18 mouse cellular contexts compared by ENCODE assay signal in genomic region chr4:21793631-21794030, GRCm38 (mm10). TPM values are rescaled to one million over a fixed set of nuclear protein-coding genes. Genes with fewer than 3 reads are reported as not detected.
DNase-seq lines count a peak whose midpoint lies in the region; ATAC-seq and TF ChIP-seq lines count a peak whose summit lies in the region.
"Had no signal": no experiment of that assay in that cellular context is flagged by ENCODE, and none has a peak within 500 bp of the region (broad histone marks: within the 10 kb centered on the region; RNA-seq: fewer than 3 reads in every experiment).

No protein-coding gene starts in this region.

- H3K36me3 ChIP-seq in hindbrain, embryonic 16.5 days (ENCODE audit: control insufficient read depth, insufficient read depth, low read length) = peaks cover 3% of the 10 kb centered on the region; the same call in 1 of the 2 replicates
- H3K36me3 ChIP-seq in hindbrain, embryonic 12.5 days = peaks cover 29% of the 10 kb centered on the region
- H3K36me3 ChIP-seq in heart, adult 2 months (ENCODE audit: control insufficient read depth, insufficient read depth, low read length) = no peaks in the 10 kb centered on the region

- no peak for TF ChIP-seq POLR2A in heart, adult 2 months (IDR thresholded peaks at IDR 0.05; ENCODE audit: insufficient read depth, low read depth, low read length)

- no peak for TF ChIP-seq CTCF in layer of hippocampus, adult 2 months (conservative IDR thresholded peaks at IDR 0.05)
- TF ChIP-seq CTCF in heart, adult 2 months (IDR thresholded peaks at IDR 0.05) = no peak

- H3K9me3 ChIP-seq in hindbrain, embryonic 16.5 days (ENCODE audit: control insufficient read depth, low read length) = no peaks in the 10 kb centered on the region
- H3K9me3 ChIP-seq in hindbrain, embryonic 12.5 days (replicated peaks) = no peaks in the 10 kb centered on the region; the same call in 1 of the 2 replicates
- H3K9me3 ChIP-seq: heart, embryonic 15.5 days; lung, embryonic 15.5 days; midbrain, embryonic 15.5 days had no signal

- H3K4me2 ChIP-seq in hindbrain, embryonic 16.5 days (ENCODE audit: low read length) = no peak overlapping the region
- H3K4me2 ChIP-seq in hindbrain, embryonic 12.5 days (replicated peaks) = no peak overlapping the region
- H3K4me2 ChIP-seq: heart, embryonic 15.5 days; liver, embryonic 11.5 days; lung, embryonic 15.5 days; midbrain, embryonic 15.5 days had no signal

- intact Hi-C loops in heart, adult 2 months (cut with DNase I) = no loop called here
- intact Hi-C loops in left cerebral cortex, postnatal 36 days (cut with DNase I) = no loop called here

- no peak overlapping the region for H3K27ac ChIP-seq in hindbrain, embryonic 16.5 days (ENCODE audit: low read depth, low read length)
- H3K27ac ChIP-seq in hindbrain, embryonic 12.5 days = no peak overlapping the region
- H3K27ac ChIP-seq in layer of hippocampus, adult 2 months = peak overlapping the region; percentile 50
- no peak overlapping the region for H3K27ac ChIP-seq in heart, adult 2 months
- H3K27ac ChIP-seq: heart, embryonic 15.5 days; lung, embryonic 15.5 days; midbrain, embryonic 15.5 days had no signal

- H3K9ac ChIP-seq in hindbrain, embryonic 16.5 days (ENCODE audit: low read depth, low read length) = no peak overlapping the region
- H3K9ac ChIP-seq in hindbrain, embryonic 12.5 days = no peak overlapping the region
- H3K9ac ChIP-seq in heart, adult 2 months (ENCODE audit: low read depth, low read length) = no peak overlapping the region
- H3K9ac ChIP-seq: heart, embryonic 15.5 days; lung, embryonic 15.5 days; midbrain, embryonic 15.5 days had no signal

- H3K4me1 ChIP-seq in hindbrain, embryonic 16.5 days (ENCODE audit: control insufficient read depth, insufficient read depth, low read depth, low read length) = no peaks in the 10 kb centered on the region
- no peaks in the 10 kb centered on the region for H3K4me1 ChIP-seq in hindbrain, embryonic 12.5 days
- no peaks in the 10 kb centered on the region for H3K4me1 ChIP-seq in heart, adult 2 months (ENCODE audit: control insufficient read depth, insufficient read depth, low read length)
- H3K4me1 ChIP-seq: heart, embryonic 15.5 days; lung, embryonic 15.5 days; midbrain, embryonic 15.5 days had no signal

- no peak overlapping the region for H3K4me3 ChIP-seq in hindbrain, embryonic 16.5 days (ENCODE audit: low read length)
- H3K4me3 ChIP-seq in hindbrain, embryonic 12.5 days = no peak overlapping the region
- H3K4me3 ChIP-seq in layer of hippocampus, adult 2 months = no peak overlapping the region
- no peak overlapping the region for H3K4me3 ChIP-seq in heart, adult 2 months
- H3K4me3 ChIP-seq: heart, embryonic 15.5 days; lung, embryonic 15.5 days; midbrain, embryonic 15.5 days had no signal

- TF ChIP-seq EP300 in heart, adult 2 months (IDR thresholded peaks at IDR 0.05; ENCODE audit: insufficient read depth, low read depth, low read length) = no peak

- DNase-seq in cerebellum, postnatal 14 days = peak; percentile 55 to 65
- DNase-seq in cerebellum, adult 11 months = no peak
- peak; percentile 39 to 65 for DNase-seq in layer of hippocampus, adult 2 months (ENCODE audit: low spot score in 2 of 2)
- DNase-seq in retina, embryonic 14.5 days (ENCODE audit: low spot score) = peak; percentile 21
- no peak for DNase-seq in heart, adult 2 months
- no peak for DNase-seq in left cerebral cortex, postnatal 36 days (ENCODE audit: low spot score in 2 of 2)
- DNase-seq: adrenal gland, postnatal 25 days; embryo, embryonic 11 days; kidney, adult 8-10 months; kidney, postnatal 36 days; thymus, adult 2 months had no signal

- no peaks in the 10 kb centered on the region for H3K79me2 ChIP-seq in heart, adult 2 months (replicated peaks; ENCODE audit: control insufficient read depth, insufficient read depth, low read length)

- no peaks in the 10 kb centered on the region for H3K27me3 ChIP-seq in hindbrain, embryonic 16.5 days (replicated peaks; ENCODE audit: control insufficient read depth, insufficient read depth, low read length)
- H3K27me3 ChIP-seq in hindbrain, embryonic 12.5 days = no peaks in the 10 kb centered on the region
- no peaks in the 10 kb centered on the region for H3K27me3 ChIP-seq in heart, adult 2 months (ENCODE audit: control insufficient read depth, insufficient read depth, low read length)
- H3K27me3 ChIP-seq: heart, embryonic 15.5 days; lung, embryonic 15.5 days; midbrain, embryonic 15.5 days had no signal

- peak; percentile 83 for ATAC-seq in hindbrain, embryonic 16.5 days
- no peak for ATAC-seq in hindbrain, embryonic 12.5 days (ENCODE audit: low FRiP score)
- ATAC-seq: activated CD4-positive, CD25-positive, alpha-beta regulatory T cell, adult 4 months; midbrain, embryonic 15.5 days had no signal

- 40% methylated on average over 3 of the region's 3 CpGs for WGBS in hindbrain, embryonic 16.5 days
- WGBS in hindbrain, embryonic 12.5 days = 36% methylated on average over 3 of the region's 3 CpGs
- 71% methylated on average over 3 of the region's 3 CpGs for WGBS in heart, adult 2 months

RNA-seq across cellular contexts. Expression of gene Tstd3, which starts 26.6 kb away (rescaled TPM):
- polyA plus RNA-seq in hindbrain, embryonic 16.5 days (2015; fragmentation: Nextera tagmentation; extraction: Ambion mirVana) = 25.4 and 28.5 TPM in 2 replicates
- 24.9 and 27.3 TPM in 2 replicates for polyA plus RNA-seq in hindbrain, embryonic 12.5 days (2016; fragmentation: Nextera tagmentation; extraction: Ambion mirVana)
- total RNA-seq in layer of hippocampus, adult 2 months (2021) = 10 to 100 TPM; 23.0 to 24.9 TPM
- total RNA-seq in heart, adult 2 months (2021) = 10 to 100 TPM; 16.5 to 16.6 TPM
- polyA plus RNA-seq in heart, adult 2 months (2012; rRNA removed) = 7.5 and 12.2 TPM in 2 replicates
- 10 to 100 TPM; 21.1 to 23.1 TPM for total RNA-seq in left cerebral cortex, postnatal 36 days (2021)

RNA-seq across cellular contexts. Expression of gene Usp45, which starts 26.7 kb away (rescaled TPM):
- polyA plus RNA-seq in hindbrain, embryonic 16.5 days (2015; fragmentation: Nextera tagmentation; extraction: Ambion mirVana) = 5.2 and 5.4 TPM in 2 replicates
- 11.3 and 11.5 TPM in 2 replicates for polyA plus RNA-seq in hindbrain, embryonic 12.5 days (2016; fragmentation: Nextera tagmentation; extraction: Ambion mirVana)
- total RNA-seq in layer of hippocampus, adult 2 months (2021) = 10 to 100 TPM; 49.7 to 51.8 TPM
- total RNA-seq in heart, adult 2 months (2021) = 10 to 100 TPM; 10.4 to 12.8 TPM
- polyA plus RNA-seq in heart, adult 2 months (2012; rRNA removed) = 1.9 and 4.2 TPM in 2 replicates
- total RNA-seq in left cerebral cortex, postnatal 36 days (2021) = 10 to 100 TPM; 49.4 to 54.4 TPM

RNA-seq across cellular contexts. Expression of gene Pnisr, which starts 53.8 kb away (rescaled TPM):
- polyA plus RNA-seq in hindbrain, embryonic 16.5 days (2015; fragmentation: Nextera tagmentation; extraction: Ambion mirVana) = 155 and 157 TPM in 2 replicates
- polyA plus RNA-seq in hindbrain, embryonic 12.5 days (2016; fragmentation: Nextera tagmentation; extraction: Ambion mirVana) = 202 and 236 TPM in 2 replicates
- 100 to 1,000 TPM; 222 to 250 TPM for total RNA-seq in layer of hippocampus, adult 2 months (2021)
- 10 to 100 TPM; 28.9 to 29.1 TPM for total RNA-seq in heart, adult 2 months (2021)
- polyA plus RNA-seq in heart, adult 2 months (2012; rRNA removed) = 33.3 and 61.6 TPM in 2 replicates
- total RNA-seq in left cerebral cortex, postnatal 36 days (2021) = 100 to 1,000 TPM; 123 to 247 TPM

Comparison
In these comparisons a context has a peak if more than half of its experiments do, and no peak if none do; other contexts are left out.
1. DNase-seq: peak in cerebellum, postnatal 14 days (2 of 2), layer of hippocampus, adult 2 months (2 of 2) and retina, embryonic 14.5 days (single experiment); none in cerebellum, adult 11 months (single experiment), heart, adult 2 months (0 of 2) and left cerebral cortex, postnatal 36 days (0 of 2).
2. RNA of gene Pnisr, which starts 53.8 kb away (total RNA-seq): 222 to 250 TPM in layer of hippocampus, adult 2 months and 123 to 247 TPM in left cerebral cortex, postnatal 36 days; 28.9 to 29.1 TPM in heart, adult 2 months; every median in the first group is over 4 times any median in the second.